Mouse (Mus musculus): ENCODE results near the gene Dpp10.

- no peak for TF ChIP-seq POLR2A (IDR thresholded peaks at IDR 0.05; ENCODE audit: extremely low read depth, insufficient read depth, low read length)
- TF ChIP-seq CTCF (IDR thresholded peaks at IDR 0.05; ENCODE audit: extremely low read depth, insufficient read depth, low read length) = no peak
Observed at GRCm38 (mm10) chr1:123927278-123928002, 117.9 kb downstream of the Dpp10 start.

Measured in cortical plate, adult 2 months (tissue).